Mouse (Mus musculus): ENCODE data around the gene Nmnat2. TPM values are rescaled to one million over a fixed set of nuclear protein-coding genes. Genes with fewer than 3 reads are reported as not detected.

Gene Nmnat2
- polyA plus RNA-seq, 1 experiment from 2014 or later: 99.6 TPM

GRCm38 (mm10) chr1:153157021-153157623 is 202.3 kb downstream of the Nmnat2 start:
- no peak overlapping the region for H3K9ac ChIP-seq (replicated peaks; ENCODE audit: low read depth, low read length)
- no peak overlapping the region for H3K4me2 ChIP-seq (ENCODE audit: low read depth, low read length)
- H3K4me1 ChIP-seq (ENCODE audit: control insufficient read depth, insufficient read depth, low read length): no peaks in the 10 kb centered on the region; the same call in 1 of the 2 replicates
- no peaks in the 10 kb centered on the region for H3K36me3 ChIP-seq (ENCODE audit: control insufficient read depth, insufficient read depth, low read length)
- no peaks in the 10 kb centered on the region for H3K9me3 ChIP-seq (ENCODE audit: control insufficient read depth, low read length)
- no peak for ATAC-seq (ENCODE audit: low read depth)
- H3K27ac ChIP-seq (ENCODE audit: low read depth, low read length): no peak overlapping the region
- H3K27me3 ChIP-seq (ENCODE audit: control insufficient read depth, insufficient read depth, low read length): no peaks in the 10 kb centered on the region
- no peak overlapping the region for H3K4me3 ChIP-seq (ENCODE audit: low read depth, low read length)
- WGBS: 89% methylated on average over 5 of the region's 5 CpGs

GRCm38 (mm10) chr1:153159137-153159536 is 204.3 kb downstream of the Nmnat2 start:
- Histone ChIP-seq H3K9me3 (ENCODE audit: control insufficient read depth, low read length) (no peaks in the 10 kb centered on the region), H3K4me3 (ENCODE audit: low read depth, low read length) (no peak overlapping the region), H3K27me3 (ENCODE audit: control insufficient read depth, insufficient read depth, low read length) (no peaks in the 10 kb centered on the region), H3K4me2 (ENCODE audit: low read depth, low read length) (no peak overlapping the region), H3K4me1 (ENCODE audit: control insufficient read depth, insufficient read depth, low read length) (no peaks in the 10 kb centered on the region; the same call in 1 of the 2 replicates), H3K36me3 (ENCODE audit: control insufficient read depth, insufficient read depth, low read length) (no peaks in the 10 kb centered on the region), H3K27ac (ENCODE audit: low read depth, low read length) (no peak overlapping the region), H3K9ac (replicated peaks; ENCODE audit: low read depth, low read length) (no peak overlapping the region)
- no peak for ATAC-seq (ENCODE audit: low read depth)
- 92% methylated on average over 4 of the region's 4 CpGs for WGBS

- WGBS: 80% methylated on average over 3 of the region's 3 CpGs
- H3K36me3 ChIP-seq (ENCODE audit: control insufficient read depth, insufficient read depth, low read length): no peaks in the 10 kb centered on the region
- no peaks in the 10 kb centered on the region for H3K9me3 ChIP-seq (ENCODE audit: control insufficient read depth, low read length)
- H3K4me2 ChIP-seq (ENCODE audit: low read depth, low read length): no peak overlapping the region
- H3K4me1 ChIP-seq (ENCODE audit: control insufficient read depth, insufficient read depth, low read length): no peaks in the 10 kb centered on the region
- H3K4me3 ChIP-seq (ENCODE audit: low read depth, low read length): no peak overlapping the region
- H3K27me3 ChIP-seq (ENCODE audit: control insufficient read depth, insufficient read depth, low read length): no peaks in the 10 kb centered on the region
- no peak overlapping the region for H3K27ac ChIP-seq (ENCODE audit: low read depth, low read length)
- no peak overlapping the region for H3K9ac ChIP-seq (replicated peaks; ENCODE audit: low read depth, low read length)
- no peak for ATAC-seq (ENCODE audit: low read depth)
These were observed 209.0 kb downstream of the Nmnat2 start for GRCm38 (mm10) chr1:153163831-153164230.

- ATAC-seq (ENCODE audit: low read depth): no peak
- no peaks in the 10 kb centered on the region for H3K9me3 ChIP-seq (ENCODE audit: control insufficient read depth, low read length)
- no peak overlapping the region for H3K4me2 ChIP-seq (ENCODE audit: low read depth, low read length)
- no peak overlapping the region for H3K27ac ChIP-seq (ENCODE audit: low read depth, low read length)
- WGBS: 73% methylated on average over 5 of the region's 5 CpGs
- H3K27me3 ChIP-seq (ENCODE audit: control insufficient read depth, insufficient read depth, low read length): no peaks in the 10 kb centered on the region
- no peaks in the 10 kb centered on the region for H3K4me1 ChIP-seq (ENCODE audit: control insufficient read depth, insufficient read depth, low read length)
- no peaks in the 10 kb centered on the region for H3K36me3 ChIP-seq (ENCODE audit: control insufficient read depth, insufficient read depth, low read length)
- no peak overlapping the region for H3K9ac ChIP-seq (replicated peaks; ENCODE audit: low read depth, low read length)
- H3K4me3 ChIP-seq (ENCODE audit: low read depth, low read length): no peak overlapping the region
These were observed 213.5 kb downstream of the Nmnat2 start for GRCm38 (mm10) chr1:153168293-153168692.

Other genes starting within 250 kb of the Nmnat2 start
- gene Apobec4, start 204.4 kb upstream of the Nmnat2 start, polyA plus RNA-seq (2014; fragmentation: Nextera tagmentation; extraction: Ambion mirVana): 0.17 and 0.21 TPM in 2 replicates
- gene Rgl1, start 188.6 kb upstream of the Nmnat2 start, polyA plus RNA-seq (2014; fragmentation: Nextera tagmentation; extraction: Ambion mirVana): 14.9 and 23.8 TPM in 2 replicates
- gene Arpc5, start 188.5 kb upstream of the Nmnat2 start, polyA plus RNA-seq (2014; fragmentation: Nextera tagmentation; extraction: Ambion mirVana): 259 and 301 TPM in 2 replicates
- 1.9 and 3.3 TPM in 2 replicates for gene Ncf2, start 154.8 kb upstream of the Nmnat2 start, polyA plus RNA-seq (2014; fragmentation: Nextera tagmentation; extraction: Ambion mirVana)
- gene Smg7, start 52.3 kb upstream of the Nmnat2 start, polyA plus RNA-seq (2014; fragmentation: Nextera tagmentation; extraction: Ambion mirVana): 43.7 and 45.0 TPM in 2 replicates
- gene Lamc2, start 231.5 kb downstream of the Nmnat2 start, polyA plus RNA-seq (2014; fragmentation: Nextera tagmentation; extraction: Ambion mirVana): 1.4 and 1.5 TPM in 2 replicates